Mouse (Mus musculus): ENCODE measurements around the gene Atp1a3.

The Atp1a3 gene

DNA sequence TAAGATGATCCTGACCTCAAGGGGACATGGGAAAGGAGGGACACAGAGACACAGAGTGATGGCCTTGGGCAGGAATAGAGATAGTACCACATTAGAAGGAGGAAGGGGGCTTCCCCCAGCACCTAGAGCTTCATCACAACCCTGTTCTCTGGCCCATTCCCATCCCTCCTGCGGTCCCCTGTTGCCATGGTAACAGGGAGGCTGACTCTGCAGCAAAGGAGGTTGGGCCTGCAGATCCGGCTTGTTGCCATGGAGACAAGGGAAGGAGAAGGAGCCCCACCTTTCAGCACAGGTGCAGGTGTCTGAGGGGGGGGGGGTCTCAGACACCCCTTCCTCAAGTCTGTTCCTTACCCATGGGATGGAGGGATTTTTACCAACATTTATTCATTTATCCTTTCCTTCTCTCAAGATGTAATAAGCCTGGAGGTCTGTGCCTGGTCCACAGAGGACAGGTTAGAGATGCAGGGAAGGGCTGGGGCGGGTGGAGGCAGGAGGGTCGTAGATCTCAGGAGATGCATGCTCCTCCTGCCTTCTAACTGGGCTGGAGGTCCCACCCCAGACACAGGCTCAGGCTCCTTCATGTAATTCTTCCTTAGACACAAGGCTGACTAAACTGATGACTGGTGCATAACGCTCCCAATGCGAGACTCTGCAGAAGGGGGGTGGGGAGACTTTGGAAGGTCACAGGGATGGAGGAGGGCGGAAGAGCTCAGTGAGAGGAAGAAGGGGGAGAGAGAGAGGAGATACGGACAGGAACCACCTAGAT is 2.0 kb upstream of the Atp1a3 start:
- peaks cover 93% of the 10 kb centered on the region for H3K27me3 ChIP-seq (ENCODE audit: insufficient read depth, low read length)
- H3K36me3 ChIP-seq (ENCODE audit: insufficient read depth, low read length), result no peaks in the 10 kb centered on the region
- H3K4me1 ChIP-seq (replicated peaks; ENCODE audit: low read depth, low read length), result peaks cover 90% of the 10 kb centered on the region
- H3K4me3 ChIP-seq (replicated peaks; ENCODE audit: low read length), result peak overlapping the region; percentile 17; the same call in 1 of the 2 replicates
- TF ChIP-seq CTCF (conservative IDR thresholded peaks at IDR 0.05; ENCODE audit: low read length) (no peak), POU5F1 (IDR thresholded peaks at IDR 0.05; ENCODE audit: borderline replicate concordance, low read length) (no peak), NANOG (IDR thresholded peaks at IDR 0.05; ENCODE audit: borderline replicate concordance, low read length) (no peak)
- no peaks in the 10 kb centered on the region for H3K9me3 ChIP-seq (ENCODE audit: low read length)

- Histone ChIP-seq H3K27me3 (ENCODE audit: insufficient read depth, low read length) (peaks cover 90% of the 10 kb centered on the region), H3K4me3 (replicated peaks; ENCODE audit: low read length) (no peak overlapping the region), H3K4me1 (replicated peaks; ENCODE audit: low read depth, low read length) (peaks cover 80% of the 10 kb centered on the region), H3K36me3 (ENCODE audit: insufficient read depth, low read length) (no peaks in the 10 kb centered on the region), H3K9me3 (ENCODE audit: low read length) (no peaks in the 10 kb centered on the region)
- no peak for TF ChIP-seq CTCF (conservative IDR thresholded peaks at IDR 0.05; ENCODE audit: low read length)
- no peak for TF ChIP-seq POU5F1 (IDR thresholded peaks at IDR 0.05; ENCODE audit: borderline replicate concordance, low read length)
- no peak for TF ChIP-seq NANOG (IDR thresholded peaks at IDR 0.05; ENCODE audit: borderline replicate concordance, low read length)
Observed at GRCm38 (mm10) chr7:25006586-25007364, 1.0 kb upstream of the Atp1a3 start.

DNA sequence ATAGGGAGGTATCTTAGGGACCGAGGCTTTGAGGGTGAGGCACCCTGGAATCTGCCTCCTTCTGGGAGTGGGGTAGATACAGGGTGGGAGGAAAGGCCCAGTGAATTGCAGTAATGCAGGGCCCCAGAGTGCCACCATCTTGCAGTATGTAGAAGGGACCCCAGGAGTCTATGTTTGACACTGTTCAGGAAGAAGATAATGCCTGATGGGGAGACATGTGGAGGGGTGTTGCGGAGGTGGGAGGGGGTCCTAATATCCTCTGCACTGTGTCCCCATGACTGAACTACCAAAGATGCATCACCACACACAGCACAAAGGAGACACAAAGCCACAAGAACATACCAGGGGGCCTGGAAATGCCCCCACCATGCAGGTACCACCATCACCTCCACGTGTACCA is 413 bp upstream of the Atp1a3 start:
- peak overlapping the region; percentile 80 for H3K4me3 ChIP-seq (replicated peaks; ENCODE audit: low read length)
- peaks cover 74% of the 10 kb centered on the region for H3K4me1 ChIP-seq (replicated peaks; ENCODE audit: low read depth, low read length)
- TF ChIP-seq CTCF (conservative IDR thresholded peaks at IDR 0.05; ENCODE audit: low read length) (no peak), NANOG (IDR thresholded peaks at IDR 0.05; ENCODE audit: borderline replicate concordance, low read length) (no peak), POU5F1 (IDR thresholded peaks at IDR 0.05; ENCODE audit: borderline replicate concordance, low read length) (no peak)
- peaks cover 86% of the 10 kb centered on the region for H3K27me3 ChIP-seq (ENCODE audit: insufficient read depth, low read length)
- H3K36me3 ChIP-seq (ENCODE audit: insufficient read depth, low read length), result no peaks in the 10 kb centered on the region
- H3K9me3 ChIP-seq (ENCODE audit: low read length), result no peaks in the 10 kb centered on the region

DNA sequence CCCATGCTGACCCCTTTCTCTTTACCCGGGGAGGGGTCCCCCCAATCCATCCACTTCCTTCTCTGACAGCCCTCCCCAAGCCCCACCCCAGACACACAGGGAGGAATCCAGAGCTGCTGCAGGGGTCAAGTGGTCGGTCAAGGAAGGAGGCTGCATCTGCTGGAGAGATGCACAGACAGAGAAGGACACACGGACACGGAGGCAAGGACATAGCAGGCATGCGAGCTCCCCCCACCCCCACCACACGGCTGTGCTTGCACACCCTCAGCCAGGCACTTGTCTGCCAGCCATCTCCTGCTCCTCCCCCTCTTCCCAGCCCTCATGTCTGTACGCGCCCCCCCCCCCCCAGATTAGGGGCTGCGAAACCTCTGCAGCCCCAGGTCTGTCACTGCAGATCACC is 952 bp downstream of the Atp1a3 start:
- Histone ChIP-seq H3K27me3 (ENCODE audit: insufficient read depth, low read length) (peaks cover 74% of the 10 kb centered on the region), H3K4me3 (replicated peaks; ENCODE audit: low read length) (peak overlapping the region; percentile 80), H3K9me3 (ENCODE audit: low read length) (no peaks in the 10 kb centered on the region), H3K36me3 (ENCODE audit: insufficient read depth, low read length) (peaks cover 5% of the 10 kb centered on the region; the same call in 1 of the 2 replicates), H3K4me1 (replicated peaks; ENCODE audit: low read depth, low read length) (peaks cover 80% of the 10 kb centered on the region)
- no peak for TF ChIP-seq POU5F1 (IDR thresholded peaks at IDR 0.05; ENCODE audit: borderline replicate concordance, low read length)
- TF ChIP-seq NANOG (IDR thresholded peaks at IDR 0.05; ENCODE audit: borderline replicate concordance, low read length), result no peak
- TF ChIP-seq CTCF (conservative IDR thresholded peaks at IDR 0.05; ENCODE audit: low read length), result no peak

DNA sequence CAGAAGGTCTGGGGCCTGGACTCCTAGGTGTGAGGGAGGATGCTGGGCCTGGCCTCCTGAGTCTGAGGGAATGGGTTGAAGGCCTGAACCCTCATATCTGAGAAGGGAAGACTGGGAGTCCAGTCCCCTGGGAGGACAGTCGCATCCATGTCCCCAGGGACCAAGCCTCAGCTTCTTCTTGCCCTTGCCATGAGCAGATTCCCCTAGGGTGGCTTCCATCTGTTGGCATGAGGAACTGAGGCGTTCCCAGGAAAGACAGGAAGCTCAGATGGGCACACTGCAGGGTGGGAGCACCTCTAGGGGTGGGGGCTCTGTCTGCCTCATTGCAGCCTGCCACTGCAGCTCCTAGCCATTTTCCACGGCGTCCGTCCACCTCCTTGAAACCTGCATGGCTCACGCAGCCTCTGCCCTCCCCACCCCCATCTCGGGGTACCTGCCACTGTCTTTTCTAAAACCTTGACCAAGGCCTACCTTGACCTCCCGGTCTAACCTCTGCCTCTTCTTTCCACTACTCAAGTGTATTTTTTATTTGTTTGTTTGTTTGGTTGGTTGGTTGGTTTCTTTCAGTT is 1.9 kb downstream of the Atp1a3 start:
- Histone ChIP-seq H3K27me3 (ENCODE audit: insufficient read depth, low read length) (peaks cover 65% of the 10 kb centered on the region), H3K4me1 (replicated peaks; ENCODE audit: low read depth, low read length) (peaks cover 71% of the 10 kb centered on the region), H3K36me3 (ENCODE audit: insufficient read depth, low read length) (peaks cover 10% of the 10 kb centered on the region), H3K9me3 (ENCODE audit: low read length) (no peaks in the 10 kb centered on the region), H3K4me3 (replicated peaks; ENCODE audit: low read length) (0 out of 2 replicates have a peak overlapping the region, but pooled peaks have one; percentile 10)
- TF ChIP-seq POU5F1 (IDR thresholded peaks at IDR 0.05; ENCODE audit: borderline replicate concordance, low read length) (no peak), CTCF (conservative IDR thresholded peaks at IDR 0.05; ENCODE audit: low read length) (no peak), NANOG (IDR thresholded peaks at IDR 0.05; ENCODE audit: borderline replicate concordance, low read length) (no peak)

GRCm38 (mm10) chr7:25003291-25003690 is 2.5 kb downstream of the Atp1a3 start:
- H3K4me3 ChIP-seq (replicated peaks; ENCODE audit: low read length), result peak overlapping the region; percentile 10; the same call in 1 of the 2 replicates
- peaks cover 15% of the 10 kb centered on the region for H3K36me3 ChIP-seq (ENCODE audit: insufficient read depth, low read length)
- TF ChIP-seq NANOG (IDR thresholded peaks at IDR 0.05; ENCODE audit: borderline replicate concordance, low read length) (no peak), CTCF (conservative IDR thresholded peaks at IDR 0.05; ENCODE audit: low read length) (no peak), POU5F1 (IDR thresholded peaks at IDR 0.05; ENCODE audit: borderline replicate concordance, low read length) (no peak)
- peaks cover 66% of the 10 kb centered on the region for H3K4me1 ChIP-seq (replicated peaks; ENCODE audit: low read depth, low read length)
- peaks cover 60% of the 10 kb centered on the region for H3K27me3 ChIP-seq (ENCODE audit: insufficient read depth, low read length)
- H3K9me3 ChIP-seq (ENCODE audit: low read length), result no peaks in the 10 kb centered on the region

GRCm38 (mm10) chr7:25000711-25001110 is 5.0 kb downstream of the Atp1a3 start:
- peaks cover 34% of the 10 kb centered on the region for H3K36me3 ChIP-seq (ENCODE audit: insufficient read depth, low read length)
- H3K4me3 ChIP-seq (replicated peaks; ENCODE audit: low read length), result peak overlapping the region; percentile 20; the same call in 1 of the 2 replicates
- H3K4me1 ChIP-seq (replicated peaks; ENCODE audit: low read depth, low read length), result peaks cover 51% of the 10 kb centered on the region
- no peak for TF ChIP-seq CTCF (conservative IDR thresholded peaks at IDR 0.05; ENCODE audit: low read length)
- no peak for TF ChIP-seq NANOG (IDR thresholded peaks at IDR 0.05; ENCODE audit: borderline replicate concordance, low read length)
- TF ChIP-seq POU5F1 (IDR thresholded peaks at IDR 0.05; ENCODE audit: borderline replicate concordance, low read length), result no peak
- H3K9me3 ChIP-seq (ENCODE audit: low read length), result no peaks in the 10 kb centered on the region
- peaks cover 35% of the 10 kb centered on the region for H3K27me3 ChIP-seq (ENCODE audit: insufficient read depth, low read length)

GRCm38 (mm10) chr7:25000211-25000610 is 5.5 kb downstream of the Atp1a3 start:
- Histone ChIP-seq H3K36me3 (ENCODE audit: insufficient read depth, low read length) (peaks cover 37% of the 10 kb centered on the region), H3K27me3 (ENCODE audit: insufficient read depth, low read length) (peaks cover 33% of the 10 kb centered on the region), H3K4me1 (replicated peaks; ENCODE audit: low read depth, low read length) (peaks cover 47% of the 10 kb centered on the region), H3K9me3 (ENCODE audit: low read length) (no peaks in the 10 kb centered on the region), H3K4me3 (replicated peaks; ENCODE audit: low read length) (peak overlapping the region; percentile 20; the same call in 1 of the 2 replicates)
- TF ChIP-seq CTCF (conservative IDR thresholded peaks at IDR 0.05; ENCODE audit: low read length) (no peak), NANOG (IDR thresholded peaks at IDR 0.05; ENCODE audit: borderline replicate concordance, low read length) (no peak), POU5F1 (IDR thresholded peaks at IDR 0.05; ENCODE audit: borderline replicate concordance, low read length) (no peak)
